Mouse (Mus musculus) forebrain, embryonic 11.5 days (tissue): ENCODE measurements at regions not wholly inside any gene's neighbourhood (a gene's known extent, or its start where the extent isn't known, plus 50 kb on each side); places are given as distances from the start of the nearest gene placed in this dataset.

ENCODE experiments used
- ATAC-seq: fragments of 200-750 bp; cut with Nextera tagmentation; replicated peaks from 2 replicates; pipeline ENCODE4 v1.8.0; 2017; ENCODE audit warnings: moderate TSS enrichment; ENCODE audit not compliant: low FRiP score
- DNase-seq: peaks from one replicate; pipeline ENCODE4 v3.0.0-alpha.2; 2017; ENCODE audit warnings: low spot score
- H3K27ac ChIP-seq: fragments of 300-500 bp; sonication (generic); 2 replicates; pipeline ENCODE4 v1.5.1; 2014; ENCODE audit warnings: low read depth, low read length
- H3K27me3 ChIP-seq: fragments of 300-500 bp; sonication (generic); 2 replicates; pipeline ENCODE4 v1.6.1; 2014; ENCODE audit warnings: mild to moderate bottlenecking, low read length, mixed read lengths; ENCODE audit not compliant: control insufficient read depth, insufficient read depth
- H3K36me3 ChIP-seq: fragments of 300-500 bp; sonication (generic); 2 replicates; pipeline ENCODE4 v1.6.1; 2014; ENCODE audit warnings: mild to moderate bottlenecking, low read length, moderate library complexity, mixed read lengths; ENCODE audit not compliant: control insufficient read depth, insufficient read depth
- H3K4me1 ChIP-seq: fragments of 300-500 bp; sonication (generic); replicated peaks from 2 replicates; pipeline ENCODE4 v1.6.1; 2014; ENCODE audit warnings: low read length, mixed read lengths; ENCODE audit not compliant: control insufficient read depth, insufficient read depth
- H3K4me2 ChIP-seq: fragments of 300-500 bp; sonication (generic); 2 replicates; pipeline ENCODE4 v1.6.1; 2014; ENCODE audit warnings: low read depth, mild to moderate bottlenecking, low read length, moderate library complexity, mixed read lengths; ENCODE audit not compliant: severe bottlenecking
- H3K4me3 ChIP-seq: fragments of 300-500 bp; sonication (generic); 2 replicates; pipeline ENCODE4 v1.5.1; 2014; ENCODE audit warnings: low read depth, low read length
- H3K9ac ChIP-seq: fragments of 300-500 bp; sonication (generic); 2 replicates; pipeline ENCODE4 v1.6.1; 2014; ENCODE audit warnings: low read length
- H3K9me3 ChIP-seq: fragments of 300-500 bp; sonication (generic); 2 replicates; pipeline ENCODE4 v1.6.1; 2016; ENCODE audit warnings: low read length, mixed read lengths; ENCODE audit not compliant: control insufficient read depth
- WGBS: fragments of 180-500 bp; shearing (Covaris S2); extraction: QIAGEN DNeasy Blood & Tissue Kit; methylation state at CpG from one replicate; pipeline ENCODE4 v1.1.7; 2014; 5-methylcytosine and 5-hydroxymethylcytosine counted together

DNA sequence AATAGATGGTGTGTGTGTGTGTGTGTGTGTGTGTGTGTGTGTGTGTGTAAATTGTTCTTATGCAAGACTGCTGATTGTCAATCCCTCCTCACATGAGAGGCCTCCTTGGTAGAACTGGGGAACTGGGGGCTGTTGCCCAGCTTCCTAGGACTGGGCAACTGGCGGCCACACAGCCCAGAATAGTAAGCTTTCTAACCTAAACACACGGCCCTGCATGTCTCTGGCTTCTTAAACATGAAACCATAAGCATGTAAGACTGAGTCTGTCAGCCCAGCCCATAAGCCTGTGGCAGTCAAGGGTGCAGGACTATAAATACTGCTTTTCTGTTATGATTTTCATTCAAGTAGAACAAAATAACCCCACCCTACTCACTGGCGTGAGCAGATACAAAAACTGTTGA, 60.7 kb downstream of the Ifng start:
- Histone ChIP-seq H3K4me2 (no peak overlapping the region), H3K27ac (no peak overlapping the region), H3K9ac (no peak overlapping the region), H3K9me3 (no peaks in the 10 kb centered on the region), H3K4me3 (no peak overlapping the region), H3K4me1 (no peaks in the 10 kb centered on the region), H3K27me3 (no peaks in the 10 kb centered on the region), H3K36me3 (no peaks in the 10 kb centered on the region)
- no peak for ATAC-seq
- 83% methylated on average over 3 of the region's 3 CpGs for WGBS
- no peak for DNase-seq

GRCm38 (mm10) chr10:118504811-118505210, 64.0 kb downstream of the Ifng start:
- no peak overlapping the region for H3K27ac ChIP-seq
- no peaks in the 10 kb centered on the region for H3K36me3 ChIP-seq
- H3K4me3 ChIP-seq = no peak overlapping the region
- H3K4me1 ChIP-seq = no peaks in the 10 kb centered on the region
- H3K27me3 ChIP-seq = no peaks in the 10 kb centered on the region
- WGBS = 57% methylated on average over 4 of the region's 4 CpGs
- H3K4me2 ChIP-seq = no peak overlapping the region
- ATAC-seq (no peak), DNase-seq (no peak)
- H3K9ac ChIP-seq = no peak overlapping the region
- H3K9me3 ChIP-seq = no peaks in the 10 kb centered on the region

GRCm38 (mm10) chr10:118506154-118506553, 65.3 kb downstream of the Ifng start:
- 47% methylated on average over 4 of the region's 4 CpGs for WGBS
- H3K27me3 ChIP-seq = no peaks in the 10 kb centered on the region
- H3K36me3 ChIP-seq = no peaks in the 10 kb centered on the region
- no peak overlapping the region for H3K9ac ChIP-seq
- no peak overlapping the region for H3K4me3 ChIP-seq
- no peak overlapping the region for H3K4me2 ChIP-seq
- DNase-seq (peak; percentile 52), ATAC-seq (peak; percentile 66)
- H3K27ac ChIP-seq = no peak overlapping the region
- H3K9me3 ChIP-seq = no peaks in the 10 kb centered on the region
- H3K4me1 ChIP-seq = no peaks in the 10 kb centered on the region

DNA sequence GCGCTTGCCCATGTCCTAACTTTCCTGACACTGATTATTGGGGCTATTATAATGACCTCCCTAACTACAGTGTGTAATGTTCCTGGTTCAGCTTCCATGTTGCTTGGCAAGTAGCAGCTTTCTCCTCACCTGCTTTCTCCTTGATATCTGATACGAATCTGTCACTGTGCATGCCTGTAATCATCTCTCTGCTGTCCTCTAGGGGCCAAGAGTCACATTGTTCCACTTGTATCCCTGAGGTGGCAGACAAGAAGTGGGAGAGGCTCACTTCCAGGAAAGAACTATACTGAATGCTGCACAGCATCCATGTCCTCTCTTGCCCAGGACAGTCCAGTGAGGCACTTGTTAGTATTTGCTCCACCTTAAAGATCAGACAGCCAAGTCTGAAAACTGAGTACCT, 66.8 kb downstream of the Ifng start:
- Histone ChIP-seq H3K4me2 (no peak overlapping the region), H3K4me3 (no peak overlapping the region), H3K9me3 (no peaks in the 10 kb centered on the region), H3K27ac (no peak overlapping the region), H3K27me3 (no peaks in the 10 kb centered on the region), H3K9ac (no peak overlapping the region), H3K4me1 (no peaks in the 10 kb centered on the region), H3K36me3 (no peaks in the 10 kb centered on the region)
- 57% methylated on average over 2 of the region's 2 CpGs for whole genome bisulfite sequencing
- ATAC-seq (no peak), DNase-seq (no peak)

GRCm38 (mm10) chr10:118516839-118517238, 76.0 kb downstream of the Ifng start:
- Histone ChIP-seq H3K27me3 (no peaks in the 10 kb centered on the region), H3K4me2 (no peak overlapping the region), H3K27ac (no peak overlapping the region), H3K4me3 (no peak overlapping the region), H3K9ac (no peak overlapping the region), H3K4me1 (no peaks in the 10 kb centered on the region), H3K36me3 (no peaks in the 10 kb centered on the region), H3K9me3 (no peaks in the 10 kb centered on the region)
- 94% methylated on average over 3 of the region's 3 CpGs for WGBS
- no peak for ATAC-seq
- no peak for DNase-seq

GRCm38 (mm10) chr10:118517995-118518394, 77.1 kb downstream of the Ifng start:
- ATAC-seq = no peak
- WGBS = 89% methylated on average over 2 of the region's 2 CpGs

GRCm38 (mm10) chr10:118545966-118546365, 105.1 kb downstream of the Ifng start:
- 21% methylated on average over 1 of the region's 1 CpGs for WGBS

More at GRCm38 (mm10) chr10:118517995-118518394, 77.1 kb downstream of the Ifng start:
- no peak overlapping the region for H3K9ac ChIP-seq
- no peaks in the 10 kb centered on the region for H3K9me3 ChIP-seq
- no peak overlapping the region for H3K27ac ChIP-seq
- H3K4me2 ChIP-seq = no peak overlapping the region
- no peaks in the 10 kb centered on the region for H3K27me3 ChIP-seq
- no peaks in the 10 kb centered on the region for H3K4me1 ChIP-seq
- no peaks in the 10 kb centered on the region for H3K36me3 ChIP-seq
- H3K4me3 ChIP-seq = no peak overlapping the region
- DNase-seq = no peak

DNA sequence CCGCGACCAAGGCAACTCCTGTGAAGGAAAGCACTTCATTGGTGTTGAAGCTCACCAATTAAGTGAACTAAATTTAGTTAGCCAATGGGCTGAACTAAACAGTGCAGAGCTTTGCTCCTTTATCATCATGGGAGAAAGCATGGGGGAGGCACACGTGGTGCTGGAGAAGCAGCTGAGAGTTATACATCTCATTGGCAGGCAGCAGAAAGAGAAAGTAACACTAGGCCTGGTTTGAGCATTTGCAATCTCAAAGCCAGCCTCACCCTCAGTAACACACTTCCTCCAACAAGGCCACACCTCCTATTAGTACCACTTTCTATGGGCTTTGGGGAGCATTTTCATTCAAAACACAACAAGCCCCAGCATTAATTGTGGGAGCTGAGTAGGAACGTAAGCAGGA, 109.4 kb downstream of the Ifng start:
- no peak overlapping the region for H3K4me3 ChIP-seq
- DNase-seq (no peak), ATAC-seq (no peak)
- no peak overlapping the region for H3K4me2 ChIP-seq
- no peak overlapping the region for H3K27ac ChIP-seq
- no peaks in the 10 kb centered on the region for H3K9me3 ChIP-seq
- 82% methylated on average over 4 of the region's 4 CpGs for WGBS
- no peaks in the 10 kb centered on the region for H3K27me3 ChIP-seq
- no peaks in the 10 kb centered on the region for H3K4me1 ChIP-seq
- no peaks in the 10 kb centered on the region for H3K36me3 ChIP-seq
- no peak overlapping the region for H3K9ac ChIP-seq

More at GRCm38 (mm10) chr10:118545966-118546365, 105.1 kb downstream of the Ifng start:
- DNase-seq (no peak), ATAC-seq (no peak)
- Histone ChIP-seq H3K4me3 (no peak overlapping the region), H3K9ac (no peak overlapping the region), H3K4me1 (no peaks in the 10 kb centered on the region), H3K27me3 (no peaks in the 10 kb centered on the region), H3K36me3 (no peaks in the 10 kb centered on the region), H3K27ac (no peak overlapping the region), H3K9me3 (no peaks in the 10 kb centered on the region), H3K4me2 (no peak overlapping the region)

DNA sequence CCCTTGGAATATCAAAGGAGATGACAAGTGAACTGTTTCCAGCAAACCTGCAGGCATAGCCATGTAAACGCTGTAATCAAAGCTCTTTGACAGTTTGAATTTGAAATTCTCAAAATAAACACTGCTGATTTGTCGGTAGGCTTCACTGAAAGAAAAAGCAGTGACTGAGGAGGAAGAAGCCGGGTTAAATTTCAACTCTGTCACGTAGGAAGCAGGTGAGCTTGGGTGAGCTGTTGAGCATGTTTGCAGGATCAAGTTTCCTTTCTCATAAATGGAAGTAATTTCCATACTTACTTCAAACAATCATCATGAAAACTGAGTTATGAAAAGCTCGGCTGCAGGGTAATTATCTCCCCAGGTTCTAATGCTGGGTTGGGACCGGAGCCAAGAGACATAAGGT, 118.0 kb downstream of the Ifng start:
- Histone ChIP-seq H3K4me3 (no peak overlapping the region), H3K9me3 (no peaks in the 10 kb centered on the region), H3K36me3 (no peaks in the 10 kb centered on the region), H3K4me2 (no peak overlapping the region), H3K27me3 (no peaks in the 10 kb centered on the region), H3K27ac (no peak overlapping the region), H3K4me1 (no peaks in the 10 kb centered on the region), H3K9ac (no peak overlapping the region)
- no peak for DNase-seq
- WGBS = 71% methylated on average over 6 of the region's 6 CpGs
- ATAC-seq = no peak
